17 mouse cellular contexts compared by ENCODE assay signal in genomic region chr17:26463432-26463831, GRCm38 (mm10).
"Had no signal": no experiment of that assay in that cellular context is flagged by ENCODE, and none has a peak within 500 bp of the region (broad histone marks: within the 10 kb centered on the region; RNA-seq: fewer than 3 reads in every experiment).

No protein-coding gene starts in this region.

- H3K4me3 ChIP-seq: limb, embryonic 10.5 days; limb, embryonic 13.5 days; midbrain, embryonic 12.5 days; midbrain, embryonic 15.5 days; neural tube, embryonic 12.5 days; neural tube, embryonic 15.5 days had no signal

- H3K9ac ChIP-seq: limb, embryonic 13.5 days; liver, embryonic 14.5 days; liver, postnatal 0 days; lung, embryonic 14.5 days; midbrain, embryonic 12.5 days; midbrain, embryonic 15.5 days; neural tube, embryonic 12.5 days; neural tube, embryonic 15.5 days had no signal

- ATAC-seq: lung, postnatal 0 days; midbrain, embryonic 15.5 days had no signal

- DNase-seq: kidney, adult 9 months; liver; liver, postnatal 0 days; lung, embryonic 14.5 days; right cerebral cortex, adult 18-20 months; right cerebral cortex, postnatal 14 days; right cerebral cortex, postnatal 4 days; thymus, postnatal 36 days had no signal

- H3K4me2 ChIP-seq: limb, embryonic 13.5 days; lung, embryonic 14.5 days; midbrain, embryonic 12.5 days; midbrain, embryonic 15.5 days; neural tube, embryonic 12.5 days had no signal

- H3K36me3 ChIP-seq: limb, embryonic 10.5 days; limb, embryonic 13.5 days; midbrain, embryonic 12.5 days; midbrain, embryonic 15.5 days; neural tube, embryonic 12.5 days; neural tube, embryonic 15.5 days had no signal

- H3K27ac ChIP-seq: limb, embryonic 10.5 days; limb, embryonic 13.5 days; liver, embryonic 14.5 days; macrophage; midbrain, embryonic 12.5 days; midbrain, embryonic 15.5 days; neural tube, embryonic 12.5 days; neural tube, embryonic 15.5 days had no signal

- H3K4me1 ChIP-seq: midbrain, embryonic 12.5 days; neural tube, embryonic 12.5 days had no signal

- H3K27me3 ChIP-seq: midbrain, embryonic 15.5 days; neural tube, embryonic 12.5 days had no signal

- H3K9me3 ChIP-seq: limb, embryonic 10.5 days; limb, embryonic 13.5 days; midbrain, embryonic 12.5 days; midbrain, embryonic 15.5 days; neural tube, embryonic 12.5 days; neural tube, embryonic 15.5 days had no signal
